Mouse (Mus musculus) liver, adult 2 months (tissue): Measurements from ENCODE around the gene 6430531B16Rik. TPM values are rescaled to one million over a fixed set of nuclear protein-coding genes. Genes with fewer than 3 reads are reported as not detected.

ENCODE experiments used
- DNase-seq: peaks from one replicate; pipeline ENCODE4 v3.0.0-alpha.2; 2011; ENCODE audit warnings: low read depth, low spot score; ENCODE audit errors: extremely low read depth
- H3K27ac ChIP-seq: fragments of 200-500 bp; replicated peaks from 2 replicates; pipeline ENCODE4 v1.5.1; 2012; ENCODE audit warnings: low read depth, mild to moderate bottlenecking, control low read depth, inconsistent platforms, low read length; ENCODE audit not compliant: insufficient read depth
- H3K27me3 ChIP-seq: fragments of 200-500 bp; 2 replicates; pipeline ENCODE4 v1.6.1; 2012; ENCODE audit warnings: mild to moderate bottlenecking, moderate library complexity, low read length, inconsistent platforms; ENCODE audit not compliant: control insufficient read depth, insufficient read depth
- H3K36me3 ChIP-seq: fragments of 200-500 bp; 2 replicates; pipeline ENCODE4 v1.6.1; 2012; ENCODE audit warnings: low read length, inconsistent platforms; ENCODE audit not compliant: control insufficient read depth, insufficient read depth
- H3K4me1 ChIP-seq: fragments of 200-500 bp; 2 replicates; pipeline ENCODE4 v1.6.1; 2011; ENCODE audit warnings: low read length; ENCODE audit not compliant: control insufficient read depth, insufficient read depth
- H3K4me3 ChIP-seq: fragments of 200-500 bp; 2 replicates; pipeline ENCODE4 v1.5.1; 2011; ENCODE audit warnings: low read depth, mild to moderate bottlenecking, control low read depth, low read length, moderate library complexity; ENCODE audit not compliant: insufficient read depth
- H3K79me2 ChIP-seq: fragments of 200-500 bp; 2 replicates; pipeline ENCODE4 v1.6.1; 2012; ENCODE audit warnings: inconsistent platforms, mild to moderate bottlenecking, low read length, moderate library complexity; ENCODE audit not compliant: control insufficient read depth, insufficient read depth
- H3K9ac ChIP-seq: fragments of 200-500 bp; 2 replicates; pipeline ENCODE4 v1.6.1; 2012; ENCODE audit warnings: low read depth, mild to moderate bottlenecking, control low read depth, inconsistent platforms, low read length
- CTCF ChIP-seq: fragments of 200-500 bp; IDR thresholded peaks from 2 replicates; pipeline ENCODE4 v1.5.1; 2011; ENCODE audit warnings: low read depth, low read length, control low read depth
- POLR2A ChIP-seq: fragments of 200-500 bp; IDR thresholded peaks from 2 replicates; pipeline ENCODE4 v1.6.1; 2011; ENCODE audit warnings: low read length, control low read depth; ENCODE audit not compliant: insufficient read depth; ENCODE audit errors: extremely low read depth
- WGBS: fragments of 180-500 bp; shearing (Covaris S2); methylation state at CpG from one replicate; pipeline ENCODE4 v1.1.7; 2018; 5-methylcytosine and 5-hydroxymethylcytosine counted together
- polyA plus RNA-seq: library from polyadenylated mRNA; depleted of rRNA; stranded (reverse); fragments of >200 nt; gene quantifications from 2 replicates; pipeline ENCODE4 v1.2.3, GENCODE M21; 2012
- total RNA-seq: library from RNA; depleted of rRNA; stranded (reverse); fragments of >200 nt; gene quantifications from 2 replicates; pipeline ENCODE4 v1.2.3, GENCODE M21; 2014

Gene 6430531B16Rik
- total and polyA plus RNA-seq, 2 experiments = 0.07 TPM; not detected in 1

- no peak for TF ChIP-seq POLR2A
- TF ChIP-seq CTCF = no peak
- H3K9ac ChIP-seq = no peak overlapping the region
- no peaks in the 10 kb centered on the region for H3K36me3 ChIP-seq
- H3K4me1 ChIP-seq = no peaks in the 10 kb centered on the region
- H3K27ac ChIP-seq = no peak overlapping the region
- no peaks in the 10 kb centered on the region for H3K79me2 ChIP-seq
- H3K4me3 ChIP-seq = no peak overlapping the region
- 21% methylated on average over 11 of the region's 11 CpGs for WGBS
- H3K27me3 ChIP-seq = no peaks in the 10 kb centered on the region
- no peak for DNase-seq
These were observed 20.6 kb downstream of the 6430531B16Rik start for GRCm38 (mm10) chr7:139957958-139958357.

- no peak for TF ChIP-seq POLR2A
- no peak for TF ChIP-seq CTCF
- H3K79me2 ChIP-seq = no peaks in the 10 kb centered on the region
- H3K4me1 ChIP-seq = no peaks in the 10 kb centered on the region
- no peak overlapping the region for H3K27ac ChIP-seq
- H3K9ac ChIP-seq = no peak overlapping the region
- H3K4me3 ChIP-seq = no peak overlapping the region
- no peaks in the 10 kb centered on the region for H3K27me3 ChIP-seq
- 57% methylated on average over 11 of the region's 11 CpGs for WGBS
- H3K36me3 ChIP-seq = no peaks in the 10 kb centered on the region
- no peak for DNase-seq
These were observed 21.1 kb downstream of the 6430531B16Rik start for GRCm38 (mm10) chr7:139957437-139957836.

GRCm38 (mm10) chr7:139956658-139957057, 21.9 kb downstream of the 6430531B16Rik start:
- no peak overlapping the region for H3K9ac ChIP-seq
- TF ChIP-seq CTCF (no peak), POLR2A (no peak)
- H3K27ac ChIP-seq = no peak overlapping the region
- H3K27me3 ChIP-seq = no peaks in the 10 kb centered on the region
- WGBS = 79% methylated on average over 3 of the region's 3 CpGs
- H3K36me3 ChIP-seq = no peaks in the 10 kb centered on the region
- no peaks in the 10 kb centered on the region for H3K79me2 ChIP-seq
- DNase-seq = no peak
- no peak overlapping the region for H3K4me3 ChIP-seq
- no peaks in the 10 kb centered on the region for H3K4me1 ChIP-seq

GRCm38 (mm10) chr7:139955505-139955904, 23.1 kb downstream of the 6430531B16Rik start:
- 93% methylated on average over 4 of the region's 4 CpGs for WGBS
- no peaks in the 10 kb centered on the region for H3K79me2 ChIP-seq
- DNase-seq = no peak
- no peak overlapping the region for H3K4me3 ChIP-seq
- no peak overlapping the region for H3K9ac ChIP-seq
- TF ChIP-seq POLR2A (no peak), CTCF (no peak)
- H3K4me1 ChIP-seq = no peaks in the 10 kb centered on the region
- no peak overlapping the region for H3K27ac ChIP-seq
- no peaks in the 10 kb centered on the region for H3K36me3 ChIP-seq
- H3K27me3 ChIP-seq = no peaks in the 10 kb centered on the region

GRCm38 (mm10) chr7:139951991-139952633, 26.4 kb downstream of the 6430531B16Rik start:
- Histone ChIP-seq H3K27me3 (no peaks in the 10 kb centered on the region), H3K79me2 (no peaks in the 10 kb centered on the region), H3K4me1 (no peaks in the 10 kb centered on the region), H3K27ac (no peak overlapping the region), H3K9ac (no peak overlapping the region), H3K36me3 (no peaks in the 10 kb centered on the region), H3K4me3 (no peak overlapping the region)
- DNase-seq = no peak
- 86% methylated on average over 6 of the region's 6 CpGs for WGBS
- TF ChIP-seq POLR2A (no peak), CTCF (no peak)

- H3K4me1 ChIP-seq = no peaks in the 10 kb centered on the region
- WGBS = 6% methylated on average over 16 of the region's 16 CpGs
- H3K27ac ChIP-seq = no peak overlapping the region
- H3K79me2 ChIP-seq = no peaks in the 10 kb centered on the region
- H3K36me3 ChIP-seq = no peaks in the 10 kb centered on the region
- no peak overlapping the region for H3K9ac ChIP-seq
- TF ChIP-seq POLR2A (no peak), CTCF (no peak)
- H3K4me3 ChIP-seq = peak overlapping the region; percentile 57
- no peak for DNase-seq
- H3K27me3 ChIP-seq = no peaks in the 10 kb centered on the region
These were observed 27.5 kb downstream of the 6430531B16Rik start for GRCm38 (mm10) chr7:139951079-139951478.
